Mouse (Mus musculus) lung, postnatal 0 days (tissue): ENCODE results near the gene Ms4a2. TPM values are rescaled to one million over a fixed set of nuclear protein-coding genes. Genes with fewer than 3 reads are reported as not detected.

Experiments
- ATAC-seq: fragments of 200-750 bp; cut with Nextera tagmentation; 2 replicates; pipeline ENCODE4 v1.8.0; 2017; ENCODE audit warnings: moderate library complexity
- DNase-seq: peaks from one replicate; pipeline ENCODE4 v3.0.0-alpha.2; 2016; ENCODE audit warnings: low spot score
- H3K27ac ChIP-seq: fragments of 300-500 bp; sonication (generic); 2 replicates; pipeline ENCODE4 v1.5.1; 2014; ENCODE audit warnings: antibody characterized with exemption, mild to moderate bottlenecking, low read length, mixed read lengths
- H3K27me3 ChIP-seq: fragments of 300-500 bp; sonication (generic); replicated peaks from 2 replicates; pipeline ENCODE4 v1.6.1; 2014; ENCODE audit warnings: low read length, mixed read lengths; ENCODE audit not compliant: insufficient read depth
- H3K36me3 ChIP-seq: fragments of 300-500 bp; sonication (generic); 2 replicates; pipeline ENCODE4 v1.6.1; 2014; ENCODE audit warnings: low read length, mixed read lengths; ENCODE audit not compliant: insufficient read depth
- H3K4me1 ChIP-seq: fragments of 300-500 bp; sonication (generic); 2 replicates; pipeline ENCODE4 v1.6.1; 2014; ENCODE audit warnings: antibody characterized with exemption, low read depth, low read length, mixed read lengths; ENCODE audit not compliant: insufficient read depth
- H3K4me2 ChIP-seq: fragments of 300-500 bp; sonication (generic); replicated peaks from 2 replicates; pipeline ENCODE4 v1.6.1; 2014; ENCODE audit warnings: low read depth, mild to moderate bottlenecking, low read length, moderate library complexity, mixed read lengths
- H3K4me3 ChIP-seq: fragments of 300-500 bp; sonication (generic); 2 replicates; pipeline ENCODE4 v1.5.1; 2014; ENCODE audit warnings: low read depth, low read length
- H3K9ac ChIP-seq: fragments of 300-500 bp; sonication (generic); replicated peaks from 2 replicates; pipeline ENCODE4 v1.6.1; 2014; ENCODE audit warnings: low read depth, mild to moderate bottlenecking
- H3K9me3 ChIP-seq: fragments of 300-500 bp; sonication (generic); 2 replicates; pipeline ENCODE4 v1.6.1; 2016; ENCODE audit warnings: low read length, mixed read lengths
- CTCF ChIP-seq: IDR thresholded peaks from 2 replicates; pipeline ENCODE4 v1.5.1; 2016; ENCODE audit warnings: antibody characterized with exemption, mild to moderate bottlenecking
- EP300 ChIP-seq: IDR thresholded peaks from 2 replicates; pipeline ENCODE4 v1.6.1; 2016; ENCODE audit warnings: antibody characterized with exemption, mild to moderate bottlenecking, control low read depth
- WGBS: fragments of 180-500 bp; shearing (Covaris S2); extraction: QIAGEN DNeasy Blood & Tissue Kit; methylation state at CpG from one replicate; pipeline ENCODE4 v1.1.7; 2014; 5-methylcytosine and 5-hydroxymethylcytosine counted together
- polyA plus RNA-seq: library from polyadenylated mRNA; unstranded; fragments of >200 nt; fragmentation: Nextera tagmentation; extraction: Ambion mirVana; gene quantifications from 2 replicates; pipeline ENCODE4 v1.2.1, GENCODE M21; 2015

Ms4a2 gene
- polyA plus RNA-seq, 1 experiment from 2014 or later, result 0.16 TPM

DNA sequence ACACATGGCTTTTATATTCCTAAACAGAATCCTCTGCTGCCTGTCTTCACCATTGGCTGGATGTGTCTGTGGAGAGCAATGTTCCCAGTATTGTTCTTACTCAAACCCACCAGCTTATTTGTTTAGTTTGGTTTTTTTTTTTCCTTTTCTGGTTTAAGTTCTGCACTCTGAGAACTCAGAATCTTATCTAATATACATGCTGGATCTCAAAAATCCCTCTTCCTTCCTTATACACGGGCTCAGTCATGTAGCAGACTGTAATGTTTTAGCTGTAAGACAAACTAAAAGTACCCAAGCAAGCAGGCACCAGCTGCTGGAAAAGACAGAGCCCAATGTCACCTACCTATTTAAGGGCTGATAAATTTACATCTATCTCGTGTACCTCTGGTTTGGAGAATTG lies 8.7 kb downstream of the Ms4a2 start:
- ATAC-seq, result no peak
- Histone ChIP-seq H3K9ac (no peak overlapping the region), H3K4me3 (no peak overlapping the region), H3K4me1 (no peaks in the 10 kb centered on the region), H3K27me3 (no peaks in the 10 kb centered on the region), H3K4me2 (no peak overlapping the region), H3K36me3 (no peaks in the 10 kb centered on the region), H3K9me3 (no peaks in the 10 kb centered on the region), H3K27ac (no peak overlapping the region)
- no peak for DNase-seq
- TF ChIP-seq CTCF, result no peak
- TF ChIP-seq EP300, result no peak
- 48% methylated on average over 2 of the region's 2 CpGs for WGBS

DNA sequence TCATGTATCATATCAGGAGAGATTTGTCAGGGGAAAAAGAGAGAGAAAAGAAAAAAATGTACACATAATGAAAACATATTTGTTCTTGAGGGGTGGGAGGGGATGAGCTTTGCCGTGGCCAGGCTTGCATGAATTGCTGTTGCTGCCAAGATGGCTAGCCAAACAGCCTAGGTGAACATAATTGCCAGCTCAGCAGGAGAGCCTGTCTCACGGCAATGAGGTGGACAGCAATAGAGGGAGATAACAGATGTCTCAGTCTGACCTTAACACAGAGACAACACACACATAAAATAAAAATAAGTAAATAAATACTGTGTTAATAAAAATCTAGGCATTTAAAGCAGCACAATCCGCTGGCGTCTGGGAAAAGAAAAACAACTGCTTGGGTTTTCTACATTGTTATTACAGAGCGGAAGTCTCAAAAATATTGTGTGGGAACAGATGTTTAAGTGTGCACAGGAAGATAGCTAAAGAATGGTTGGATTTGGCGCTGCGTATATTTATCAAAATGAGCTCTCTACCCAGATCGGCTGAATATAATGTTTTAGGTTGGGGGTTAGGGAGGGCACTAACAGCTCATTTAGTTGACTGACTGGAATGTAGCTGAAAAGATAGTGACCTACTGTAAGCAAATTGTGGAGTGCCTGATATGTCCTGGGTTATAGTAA lies 9.6 kb downstream of the Ms4a2 start:
- no peak overlapping the region for H3K9ac ChIP-seq
- DNase-seq, result no peak
- no peak overlapping the region for H3K4me2 ChIP-seq
- ATAC-seq, result no peak
- H3K27ac ChIP-seq, result no peak overlapping the region; the same call in 1 of the 2 replicates
- H3K4me1 ChIP-seq, result no peaks in the 10 kb centered on the region
- WGBS, result 40% methylated on average over 8 of the region's 8 CpGs
- H3K9me3 ChIP-seq, result no peaks in the 10 kb centered on the region
- TF ChIP-seq CTCF (no peak), EP300 (no peak)
- no peaks in the 10 kb centered on the region for H3K36me3 ChIP-seq
- H3K27me3 ChIP-seq, result no peaks in the 10 kb centered on the region
- H3K4me3 ChIP-seq, result no peak overlapping the region

DNA sequence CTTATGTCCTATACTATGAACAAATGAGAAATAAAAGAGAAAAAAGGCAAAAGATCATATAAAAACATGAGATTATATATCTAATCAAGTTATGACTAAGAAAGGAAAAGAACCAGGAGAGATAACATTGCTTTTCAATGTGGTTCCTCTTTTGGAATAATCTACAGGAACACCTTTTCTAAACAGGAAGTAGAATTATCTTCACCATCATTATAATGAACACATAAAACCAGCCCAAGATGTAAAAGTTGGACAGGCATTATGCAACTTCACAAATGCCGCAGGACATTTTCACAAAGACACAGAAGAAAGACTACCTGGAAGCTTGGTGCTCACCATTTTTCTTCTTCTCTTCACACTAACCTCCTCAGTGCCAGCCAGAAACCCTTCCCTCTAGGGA lies 10.4 kb downstream of the Ms4a2 start:
- TF ChIP-seq CTCF, result no peak
- TF ChIP-seq EP300, result no peak
- DNase-seq, result no peak
- Histone ChIP-seq H3K27me3 (no peaks in the 10 kb centered on the region), H3K4me3 (no peak overlapping the region), H3K9me3 (no peaks in the 10 kb centered on the region), H3K27ac (no peak overlapping the region), H3K9ac (no peak overlapping the region), H3K4me1 (no peaks in the 10 kb centered on the region), H3K4me2 (no peak overlapping the region), H3K36me3 (no peaks in the 10 kb centered on the region)
- WGBS, result 61% methylated on average over 1 of the region's 1 CpGs
- ATAC-seq, result no peak

DNA sequence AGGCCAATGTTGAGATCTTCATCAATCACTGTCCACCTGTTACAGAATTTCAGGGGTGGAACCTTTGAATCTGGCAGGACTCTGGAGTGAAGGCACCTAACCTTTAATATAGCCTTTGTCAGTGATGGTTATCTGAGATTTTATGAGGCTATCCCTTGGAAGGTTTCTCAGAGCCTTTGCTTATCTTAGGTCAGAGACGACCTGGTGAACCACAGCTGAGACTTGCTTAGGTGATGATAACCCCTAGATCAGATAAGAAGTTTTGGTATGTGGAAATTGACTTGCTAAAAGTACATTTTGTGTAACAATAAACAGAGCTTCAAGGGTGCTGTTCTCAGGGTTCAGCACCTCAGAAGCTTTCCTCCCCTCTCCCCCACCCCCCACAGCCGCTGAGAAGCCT lies 11.2 kb downstream of the Ms4a2 start:
- Histone ChIP-seq H3K4me3 (no peak overlapping the region), H3K9me3 (no peaks in the 10 kb centered on the region), H3K27ac (no peak overlapping the region), H3K36me3 (no peaks in the 10 kb centered on the region), H3K9ac (no peak overlapping the region), H3K27me3 (no peaks in the 10 kb centered on the region), H3K4me1 (no peaks in the 10 kb centered on the region), H3K4me2 (no peak overlapping the region)
- ATAC-seq (no peak), DNase-seq (no peak)
- 23% methylated on average over 2 of the region's 2 CpGs for WGBS
- TF ChIP-seq CTCF (no peak), EP300 (no peak)

DNA sequence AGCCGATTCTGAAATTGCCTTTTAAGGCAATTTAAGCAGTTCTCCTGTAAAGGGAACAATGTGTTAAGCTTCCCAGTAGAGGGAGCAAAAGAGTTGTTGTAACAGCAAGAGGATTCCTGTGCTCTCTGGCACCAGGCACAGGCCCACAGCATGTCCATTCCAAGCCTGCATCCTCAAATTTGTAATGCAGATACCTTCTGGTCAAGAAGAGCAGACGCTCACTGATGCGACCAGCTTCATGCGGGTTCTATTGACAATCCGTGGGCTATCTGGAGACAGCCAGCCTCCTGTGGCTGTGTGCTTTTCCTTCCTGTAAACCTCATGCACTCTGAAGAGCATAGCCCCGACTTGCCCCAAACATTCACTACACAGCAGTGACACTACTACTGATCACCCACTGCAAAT lies 12.0 kb downstream of the Ms4a2 start:
- 13% methylated on average over 6 of the region's 6 CpGs for WGBS
- ATAC-seq (peak; percentile 72), DNase-seq (peak; percentile 91)
- no peak overlapping the region for H3K4me3 ChIP-seq
- no peaks in the 10 kb centered on the region for H3K27me3 ChIP-seq
- no peak overlapping the region for H3K9ac ChIP-seq
- H3K36me3 ChIP-seq, result no peaks in the 10 kb centered on the region
- no peaks in the 10 kb centered on the region for H3K4me1 ChIP-seq
- H3K27ac ChIP-seq, result no peak overlapping the region
- TF ChIP-seq CTCF (peak; percentile 83), EP300 (no peak)
- H3K9me3 ChIP-seq, result no peaks in the 10 kb centered on the region
- H3K4me2 ChIP-seq, result no peak overlapping the region

DNA sequence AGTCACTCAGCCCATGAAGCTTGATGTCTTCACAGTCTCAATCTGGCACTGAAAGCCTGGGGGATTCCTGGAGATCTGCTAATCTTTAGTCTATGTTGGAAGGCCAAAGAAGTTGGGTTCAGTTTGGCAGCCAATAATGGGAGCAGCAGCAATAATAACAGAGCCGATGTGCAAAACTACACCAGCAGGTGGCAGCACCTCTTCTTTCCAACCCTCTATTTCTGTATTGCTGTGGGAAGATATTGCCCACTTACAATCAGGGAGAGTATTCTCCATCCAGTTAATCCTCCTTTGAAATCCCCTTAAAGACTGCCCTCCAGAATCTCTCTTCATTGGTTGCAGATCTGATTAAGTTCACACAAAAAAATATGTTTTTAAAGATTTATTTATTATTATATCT lies 15.3 kb downstream of the Ms4a2 start:
- H3K4me3 ChIP-seq, result no peak overlapping the region
- H3K9me3 ChIP-seq, result no peaks in the 10 kb centered on the region
- no peaks in the 10 kb centered on the region for H3K36me3 ChIP-seq
- no peaks in the 10 kb centered on the region for H3K4me1 ChIP-seq
- H3K27me3 ChIP-seq, result no peaks in the 10 kb centered on the region
- DNase-seq (peak; percentile 57), ATAC-seq (no peak)
- no peak overlapping the region for H3K4me2 ChIP-seq
- TF ChIP-seq EP300 (no peak), CTCF (peak; percentile 79)
- 5% methylated on average over 1 of the region's 1 CpGs for WGBS
- H3K27ac ChIP-seq, result no peak overlapping the region
- H3K9ac ChIP-seq, result no peak overlapping the region

DNA sequence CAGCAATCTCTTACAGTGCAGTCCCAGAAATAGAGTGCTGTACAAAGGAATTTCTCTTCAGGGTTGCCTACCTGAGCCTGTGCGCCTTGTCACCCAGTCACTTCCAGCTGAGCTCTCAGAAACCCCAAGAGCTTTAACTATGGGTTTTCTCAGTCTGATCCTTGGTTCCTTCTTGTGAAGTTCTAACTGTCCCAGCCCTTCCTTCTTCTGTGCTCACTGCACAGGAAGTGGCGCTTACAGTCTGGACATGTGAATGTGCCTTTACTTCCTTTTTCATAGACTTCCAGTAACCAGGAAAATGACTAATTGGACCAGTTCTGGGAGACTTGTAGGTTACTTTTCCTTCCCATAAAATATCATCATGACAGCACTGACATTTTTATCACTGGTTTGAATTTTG lies 18.9 kb downstream of the Ms4a2 start, which contains the start of gene Ms4a6d:
TSS of gene Ms4a6d (minus strand) at position 247 of the 400 bp plus-strand sequence.
- 80% methylated on average over 2 of the region's 2 CpGs for WGBS
- DNase-seq (peak; percentile 19), ATAC-seq (no peak)
- Histone ChIP-seq H3K9ac (no peak within 1 kb of the TSS), H3K4me1 (no peaks in the 10 kb centered on the region), H3K36me3 (no peaks in the 10 kb centered on the region), H3K27ac (no peak within 1 kb of the TSS), H3K9me3 (no peaks in the 10 kb centered on the region), H3K27me3 (no peaks in the 10 kb centered on the region), H3K4me3 (no peak within 1 kb of the TSS), H3K4me2 (no peak within 1 kb of the TSS)
- no peak for TF ChIP-seq CTCF
- no peak for TF ChIP-seq EP300
